Mouse (Mus musculus): ENCODE measurements around the gene Get4.

The Get4 gene

GRCm38 (mm10) chr5:139241022-139241761, 10.9 kb upstream of the Get4 start:
- DNase-seq (ENCODE audit: low read depth) = no peak

DNA sequence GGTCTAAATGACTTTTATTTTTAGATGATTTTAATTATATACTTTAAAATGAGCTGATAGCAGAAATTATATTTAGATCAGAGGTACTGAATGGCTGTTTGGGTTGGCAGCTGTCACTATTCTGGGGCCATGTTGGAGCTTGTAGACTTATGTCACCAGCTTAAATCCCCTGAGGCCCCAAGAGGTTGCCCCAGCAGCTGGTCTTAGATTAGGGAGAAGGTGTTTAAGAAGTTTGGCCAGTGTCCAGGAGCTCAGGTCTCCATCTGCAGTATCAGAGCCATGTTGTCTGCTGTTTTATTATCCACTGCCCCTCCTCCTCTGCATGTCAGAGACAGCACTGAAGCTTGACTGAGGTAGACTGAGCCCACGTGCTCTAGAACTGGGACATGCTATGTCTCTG, 8.7 kb upstream of the Get4 start:
- DNase-seq (ENCODE audit: low read depth) = no peak

DNA sequence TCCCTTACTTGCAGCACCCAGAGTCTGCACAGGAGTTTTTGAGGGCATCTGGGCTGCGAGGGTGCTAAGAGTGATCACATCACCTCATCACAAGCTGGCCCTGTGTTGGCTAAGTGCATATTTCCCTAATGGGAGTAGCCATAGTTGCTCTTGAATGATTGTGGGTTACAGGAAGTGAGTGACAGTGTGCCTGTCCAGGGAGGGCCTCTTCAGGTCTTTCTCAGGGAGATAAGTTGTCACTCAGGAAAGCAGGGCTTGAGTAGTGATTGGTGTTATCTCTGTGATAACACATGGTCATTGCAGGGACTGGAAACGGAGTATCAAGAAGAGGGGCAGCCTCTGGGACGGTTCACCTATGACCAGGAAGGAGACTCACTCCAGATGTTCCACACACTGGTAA, 4.4 kb upstream of the Get4 start:
- no peak for DNase-seq (ENCODE audit: low read depth)

DNA sequence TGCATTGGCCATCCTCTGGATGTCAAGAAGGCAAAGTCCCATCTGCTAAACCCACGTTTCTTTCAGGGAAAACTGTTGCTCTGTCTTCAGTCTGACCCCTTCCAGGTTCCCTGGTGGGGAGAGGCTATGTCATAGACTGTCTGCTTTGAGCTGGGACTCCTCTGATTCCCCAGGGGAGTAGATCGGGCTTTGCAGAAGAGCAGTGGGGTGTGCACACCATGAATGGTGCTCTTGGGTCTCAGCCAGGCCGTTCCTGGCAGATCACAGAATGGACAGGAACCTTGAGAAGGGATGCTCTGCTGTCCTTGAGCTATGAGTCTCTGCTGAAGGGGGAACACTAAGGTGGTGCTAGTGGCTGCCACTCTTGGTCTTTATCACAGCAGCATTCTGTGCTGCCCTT, 3.3 kb upstream of the Get4 start:
- DNase-seq (ENCODE audit: low read depth) = no peak

DNA sequence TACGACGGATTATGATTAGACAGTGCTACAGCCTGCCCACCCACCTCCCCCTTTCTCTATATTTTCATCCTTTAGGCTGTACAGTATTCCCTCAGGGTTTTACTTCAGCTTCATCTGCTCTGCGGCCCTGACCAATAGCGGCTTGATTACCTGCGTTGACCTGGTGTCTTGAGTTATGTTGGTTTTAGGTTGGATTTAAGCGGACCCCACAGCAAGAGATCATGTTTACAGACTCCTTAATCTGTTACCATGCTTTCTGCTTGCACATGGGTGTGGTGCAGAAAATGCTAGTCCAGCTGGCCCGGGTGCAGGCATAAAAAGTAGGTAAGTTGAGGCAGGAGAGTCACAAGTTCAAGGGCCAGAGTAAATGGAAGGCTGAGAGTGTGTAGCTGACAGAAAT, 845 bp upstream of the Get4 start:
- DNase-seq (ENCODE audit: low read depth) = no peak

DNA sequence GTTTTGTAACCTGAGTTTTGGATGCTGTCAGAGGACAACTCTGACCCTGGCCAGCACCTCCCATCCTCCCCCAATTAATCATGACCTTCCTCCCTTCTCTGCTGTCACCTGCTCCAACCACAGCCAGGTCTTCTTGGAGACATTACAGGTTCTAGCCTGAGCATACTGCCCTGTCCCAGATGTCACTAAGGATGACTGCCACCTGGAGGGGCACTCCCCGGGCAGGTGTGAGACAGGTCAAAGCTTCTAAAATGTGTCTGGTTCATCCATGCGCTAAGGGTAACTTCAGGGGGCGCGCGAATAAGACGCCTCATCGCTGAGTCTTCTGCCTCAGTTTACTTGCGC, 416 bp upstream of the Get4 start:
- no peak for DNase-seq (ENCODE audit: low read depth)

DNA sequence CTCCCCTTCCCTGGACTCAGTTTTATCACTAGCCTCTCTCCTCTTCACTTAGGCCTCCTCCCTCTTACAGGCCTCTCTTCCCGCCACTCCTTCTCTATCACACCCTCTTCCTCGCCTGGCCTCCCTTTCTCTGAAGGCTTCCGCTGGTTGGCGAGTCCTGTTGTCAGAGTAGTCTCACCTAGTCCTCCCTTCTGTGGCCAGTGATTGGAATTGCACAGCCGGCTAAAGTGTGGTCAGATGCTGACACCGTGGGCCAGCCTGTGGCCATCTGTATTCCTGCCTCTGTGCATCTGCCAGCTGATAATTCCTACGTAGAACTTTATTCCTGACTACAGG, 754 bp downstream of the Get4 start:
- DNase-seq (ENCODE audit: low read depth) = no peak

DNA sequence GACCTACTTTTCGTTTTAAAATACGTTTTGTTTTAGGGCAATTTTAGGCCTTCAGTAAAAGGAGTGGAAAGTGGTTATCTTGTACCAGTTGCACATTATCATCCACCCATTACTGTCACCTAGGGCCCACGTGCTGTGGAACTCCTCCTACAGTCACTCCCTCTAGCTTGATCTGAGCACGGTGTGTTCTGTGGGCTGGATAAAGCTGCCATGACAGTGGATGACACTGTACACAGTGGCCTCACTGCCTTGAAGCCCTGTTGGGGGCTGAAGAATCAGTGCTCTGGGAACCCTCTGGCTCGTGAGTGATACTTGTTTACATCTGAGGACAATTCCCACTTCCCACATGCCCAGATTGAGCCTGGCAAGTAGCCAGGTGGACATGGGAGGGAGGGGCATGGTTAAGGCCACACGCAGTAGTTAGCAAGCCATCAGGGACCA, 1.2 kb downstream of the Get4 start:
- DNase-seq (ENCODE audit: low read depth) = no peak

DNA sequence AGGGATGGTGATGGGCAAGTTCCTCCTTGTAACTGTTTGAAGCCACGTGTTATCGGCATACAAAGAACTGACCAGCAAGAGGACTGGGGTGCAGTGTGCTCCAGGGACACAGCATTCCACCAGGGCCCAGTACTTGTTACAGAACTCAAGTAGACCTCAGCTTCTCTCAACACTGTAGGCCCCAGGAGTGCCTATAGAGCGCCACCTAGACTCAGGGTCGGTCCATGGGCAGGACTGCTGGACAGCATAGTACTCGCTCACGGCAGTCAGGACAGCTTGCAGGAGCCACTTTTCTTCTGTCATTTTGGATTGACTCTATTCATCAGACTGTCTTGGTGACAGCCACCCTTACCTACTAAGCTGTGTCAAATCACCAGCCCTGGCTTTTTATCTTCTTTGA, 2.8 kb downstream of the Get4 start:
- DNase-seq (ENCODE audit: low read depth) = no peak

GRCm38 (mm10) chr5:139255777-139256176, 3.7 kb downstream of the Get4 start:
- no peak for DNase-seq (ENCODE audit: low read depth)

DNA sequence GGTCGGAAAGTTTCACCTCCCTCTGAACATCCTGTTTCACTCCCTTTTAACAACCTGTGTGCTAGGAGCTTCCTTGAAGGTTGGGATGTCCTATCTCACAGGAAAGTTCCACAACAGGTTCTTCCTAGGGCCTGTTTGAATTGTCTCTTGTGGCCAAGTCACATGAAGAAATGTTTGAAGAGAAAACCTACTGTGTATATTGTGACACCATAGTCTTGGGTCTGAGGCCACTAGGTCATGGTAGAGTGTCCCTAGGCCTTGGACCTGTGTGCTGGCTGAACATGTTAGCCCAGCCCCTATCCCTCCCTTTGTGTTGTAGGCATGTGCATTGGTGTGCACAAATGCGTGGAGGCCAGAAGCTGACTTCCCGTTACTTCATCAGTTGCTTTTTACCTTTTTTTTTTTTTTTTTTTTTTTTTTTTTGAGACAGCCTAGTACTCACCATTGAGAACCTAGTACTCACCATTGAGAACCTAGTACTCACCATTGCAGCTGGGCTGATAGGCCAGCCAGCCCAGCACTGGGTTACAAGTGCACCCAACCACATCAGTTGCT, 4.2 kb downstream of the Get4 start:
- no peak for DNase-seq (ENCODE audit: low read depth)

DNA sequence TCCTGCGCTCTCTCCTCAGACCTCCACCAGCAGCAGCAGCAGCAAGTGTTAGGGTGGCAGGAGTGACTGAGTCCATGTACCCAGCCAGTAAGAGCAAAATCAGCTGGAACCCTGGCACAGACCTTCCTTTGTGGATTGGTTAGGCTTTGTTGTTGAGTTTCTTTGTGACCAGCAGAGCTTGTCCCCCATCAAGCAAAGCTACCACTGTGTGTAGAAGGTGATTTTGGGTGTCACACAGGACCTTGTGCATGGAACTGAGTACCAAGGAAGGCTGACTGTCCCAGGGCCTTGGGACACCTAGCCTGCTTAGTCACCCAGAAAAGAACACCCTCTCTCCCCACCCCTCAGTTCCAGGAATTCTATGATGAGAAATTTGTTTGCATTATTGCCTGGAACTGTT, 5.1 kb downstream of the Get4 start:
- DNase-seq (ENCODE audit: low read depth) = no peak

DNA sequence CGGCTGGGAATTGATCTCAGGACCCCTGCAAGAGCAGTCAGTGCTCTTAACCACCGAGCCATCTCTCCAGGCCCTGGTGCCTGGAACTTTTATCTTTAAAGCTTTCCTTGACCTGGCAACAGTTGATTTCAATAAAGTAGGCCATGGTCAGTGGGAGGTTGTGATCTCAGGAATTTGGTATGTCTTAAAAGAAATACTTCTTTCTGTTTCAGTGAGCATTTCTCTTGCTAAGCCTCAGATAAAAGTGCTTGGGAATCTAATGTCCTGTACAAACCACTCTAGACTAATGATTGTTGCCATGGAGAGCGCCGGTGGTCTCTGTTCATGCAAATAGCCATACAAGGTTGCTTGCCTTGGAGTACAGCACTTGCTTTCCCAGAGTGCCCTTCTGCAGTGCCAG, 5.7 kb downstream of the Get4 start:
- no peak for DNase-seq (ENCODE audit: low read depth)

- no peak for DNase-seq (ENCODE audit: low read depth)
These were observed 6.4 kb downstream of the Get4 start for GRCm38 (mm10) chr5:139258371-139259035.

- DNase-seq (ENCODE audit: low read depth) = no peak
These were observed 7.7 kb downstream of the Get4 start for GRCm38 (mm10) chr5:139259853-139260252.

DNA sequence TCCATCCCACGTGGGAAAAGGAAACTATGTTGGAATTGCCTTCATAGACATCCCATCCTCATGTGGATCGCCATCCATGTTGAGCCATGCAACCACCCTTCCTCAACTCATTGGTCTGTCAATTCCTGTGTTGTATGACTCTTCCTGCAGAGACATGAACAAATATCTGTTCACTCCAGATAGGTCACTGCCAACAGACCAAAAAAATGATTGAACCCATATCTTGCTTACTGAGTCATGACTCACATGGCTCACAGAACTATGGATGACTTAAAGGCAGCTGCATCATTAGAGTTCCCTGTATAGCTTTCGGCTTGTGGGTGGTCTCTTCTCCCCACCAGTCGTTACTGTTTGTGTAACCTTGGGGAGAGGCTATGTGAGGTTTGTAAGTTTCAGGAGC, 9.3 kb downstream of the Get4 start:
- DNase-seq (ENCODE audit: low read depth) = no peak

GRCm38 (mm10) chr5:139267661-139268060, 15.5 kb downstream of the Get4 start:
- peak; percentile 66 for DNase-seq (ENCODE audit: low read depth)

- no peak for DNase-seq (ENCODE audit: low read depth)
These were observed 18.8 kb downstream of the Get4 start for GRCm38 (mm10) chr5:139270806-139271521.

- no peak for DNase-seq (ENCODE audit: low read depth)
These were observed 19.9 kb downstream of the Get4 start for GRCm38 (mm10) chr5:139271994-139272554.

DNA sequence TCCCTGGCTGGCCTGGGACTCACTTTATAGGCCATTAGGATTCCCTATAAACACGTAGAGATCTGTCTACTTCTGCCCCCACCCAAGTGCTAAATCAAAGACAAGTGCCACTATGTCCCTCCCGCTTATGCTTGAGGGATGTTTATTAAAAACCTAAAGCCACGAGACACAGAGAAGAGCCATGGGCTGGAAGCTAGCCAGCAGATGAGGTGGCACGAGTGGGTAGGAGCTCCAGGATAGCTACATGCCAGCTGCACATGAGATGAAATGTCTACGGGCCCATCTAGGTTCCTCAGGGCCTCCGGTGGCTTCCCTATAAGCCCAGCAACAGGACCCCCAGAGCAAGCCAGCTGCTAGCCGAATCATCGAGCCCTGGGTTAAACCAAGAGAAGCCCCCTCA, 25.2 kb downstream of the Get4 start:
- DNase-seq (ENCODE audit: low read depth) = no peak

DNA sequence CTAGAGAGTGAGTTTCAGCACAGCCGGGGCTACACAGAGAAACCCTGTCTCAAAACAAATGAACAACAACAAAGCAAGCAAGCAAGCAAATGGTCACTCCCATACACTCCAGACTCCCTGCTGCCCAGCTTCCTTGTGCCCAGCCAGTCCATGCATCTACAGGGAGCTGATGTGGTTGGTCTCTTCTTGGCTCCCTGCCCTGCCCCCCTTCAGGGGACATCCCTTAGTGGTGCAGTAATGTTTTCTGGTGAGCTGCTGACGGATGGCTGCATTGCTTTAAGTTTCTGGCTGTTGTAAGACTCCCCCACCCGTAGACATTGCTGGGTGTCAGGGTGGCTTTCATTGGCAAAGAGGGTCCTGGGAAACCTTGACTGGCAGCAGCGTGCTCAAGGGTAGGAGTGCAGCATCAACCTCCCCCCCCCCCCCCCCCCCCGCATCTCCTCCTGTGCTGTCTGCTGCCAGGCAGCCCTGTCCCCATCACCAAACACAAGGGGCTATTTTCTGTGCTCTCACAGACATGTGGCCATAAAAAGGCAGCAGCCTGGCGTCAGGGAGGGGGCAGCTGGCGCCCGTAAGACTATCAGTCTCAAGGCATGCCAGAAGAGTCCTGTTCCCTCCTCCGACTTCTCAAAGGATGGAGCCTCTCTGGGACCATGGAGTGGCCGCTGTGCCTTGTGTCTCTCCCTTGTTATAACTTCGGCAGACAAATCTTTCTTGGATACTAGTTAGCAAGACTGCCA, 29.4 kb downstream of the Get4 start:
- DNase-seq (ENCODE audit: low read depth) = no peak

GRCm38 (mm10) chr5:139282191-139282590, 30.1 kb downstream of the Get4 start:
- peak; percentile 42 for DNase-seq (ENCODE audit: low read depth)
